Mouse (Mus musculus): ENCODE measurements at regions not wholly inside any gene's neighbourhood (a gene's known extent, or its start where the extent isn't known, plus 50 kb on each side); places are given as distances from the start of the nearest gene placed in this dataset.

GRCm38 (mm10) chr10:17403899-17404298 is 319.1 kb upstream of the Cited2 start:
- TF ChIP-seq EP300 (IDR thresholded peaks at IDR 0.05; ENCODE audit: insufficient read depth, low read depth, low read length): no peak
- TF ChIP-seq POLR2A (IDR thresholded peaks at IDR 0.05; ENCODE audit: insufficient read depth, low read length): no peak
- no peak for TF ChIP-seq CTCF (IDR thresholded peaks at IDR 0.05; ENCODE audit: low read depth, low read length)
- Histone ChIP-seq H3K9me3 (replicated peaks; ENCODE audit: control insufficient read depth, insufficient read depth, low read length, poor library complexity, severe bottlenecking) (no peaks in the 10 kb centered on the region), H3K4me3 (ENCODE audit: low read depth, low read length) (no peak overlapping the region), H3K27me3 (ENCODE audit: control insufficient read depth, insufficient read depth, low read length, poor library complexity, severe bottlenecking) (no peaks in the 10 kb centered on the region), H3K9ac (ENCODE audit: low read depth, poor library complexity, severe bottlenecking) (no peak overlapping the region), H3K36me3 (ENCODE audit: control insufficient read depth, insufficient read depth, low read length, poor library complexity, severe bottlenecking) (no peaks in the 10 kb centered on the region), H3K4me1 (ENCODE audit: control insufficient read depth, insufficient read depth, low read length) (no peaks in the 10 kb centered on the region), H3K27ac (ENCODE audit: insufficient read depth, low read length) (no peak overlapping the region)

- Histone ChIP-seq H3K27me3 (ENCODE audit: control insufficient read depth, insufficient read depth, low read length, poor library complexity, severe bottlenecking) (no peaks in the 10 kb centered on the region), H3K9me3 (replicated peaks; ENCODE audit: control insufficient read depth, insufficient read depth, low read length, poor library complexity, severe bottlenecking) (peaks cover 2% of the 10 kb centered on the region; the same call in 1 of the 2 replicates)
- TF ChIP-seq CTCF (IDR thresholded peaks at IDR 0.05; ENCODE audit: low read depth, low read length): no peak
- no peak for TF ChIP-seq POLR2A (IDR thresholded peaks at IDR 0.05; ENCODE audit: insufficient read depth, low read length)
- TF ChIP-seq EP300 (IDR thresholded peaks at IDR 0.05; ENCODE audit: insufficient read depth, low read depth, low read length): no peak
Observed at GRCm38 (mm10) chr10:17407854-17408606, 315.0 kb upstream of the Cited2 start.

GRCm38 (mm10) chr10:17408781-17409180 is 314.2 kb upstream of the Cited2 start:
- no peak overlapping the region for H3K4me3 ChIP-seq (ENCODE audit: low read depth, low read length)
- H3K9me3 ChIP-seq (replicated peaks; ENCODE audit: control insufficient read depth, insufficient read depth, low read length, poor library complexity, severe bottlenecking): peaks cover 2% of the 10 kb centered on the region; the same call in 1 of the 2 replicates
- no peak overlapping the region for H3K9ac ChIP-seq (ENCODE audit: low read depth, poor library complexity, severe bottlenecking)
- TF ChIP-seq EP300 (IDR thresholded peaks at IDR 0.05; ENCODE audit: insufficient read depth, low read depth, low read length) (no peak), POLR2A (IDR thresholded peaks at IDR 0.05; ENCODE audit: insufficient read depth, low read length) (no peak), CTCF (IDR thresholded peaks at IDR 0.05; ENCODE audit: low read depth, low read length) (no peak)
- no peaks in the 10 kb centered on the region for H3K36me3 ChIP-seq (ENCODE audit: control insufficient read depth, insufficient read depth, low read length, poor library complexity, severe bottlenecking)
- H3K27me3 ChIP-seq (ENCODE audit: control insufficient read depth, insufficient read depth, low read length, poor library complexity, severe bottlenecking): no peaks in the 10 kb centered on the region
- no peaks in the 10 kb centered on the region for H3K4me1 ChIP-seq (ENCODE audit: control insufficient read depth, insufficient read depth, low read length)
- H3K27ac ChIP-seq (ENCODE audit: insufficient read depth, low read length): no peak overlapping the region

More at GRCm38 (mm10) chr10:17407854-17408606, 315.0 kb upstream of the Cited2 start:
- H3K4me3 ChIP-seq (ENCODE audit: low read depth, low read length): no peak overlapping the region
- no peak overlapping the region for H3K9ac ChIP-seq (ENCODE audit: low read depth, poor library complexity, severe bottlenecking)
- no peaks in the 10 kb centered on the region for H3K4me1 ChIP-seq (ENCODE audit: control insufficient read depth, insufficient read depth, low read length)
- H3K27ac ChIP-seq (ENCODE audit: insufficient read depth, low read length): no peak overlapping the region
- H3K36me3 ChIP-seq (ENCODE audit: control insufficient read depth, insufficient read depth, low read length, poor library complexity, severe bottlenecking): no peaks in the 10 kb centered on the region

GRCm38 (mm10) chr10:17411300-17411987 is 311.6 kb upstream of the Cited2 start:
- H3K9me3 ChIP-seq (replicated peaks; ENCODE audit: control insufficient read depth, insufficient read depth, low read length, poor library complexity, severe bottlenecking): peaks cover 2% of the 10 kb centered on the region; the same call in 1 of the 2 replicates
- no peak for TF ChIP-seq POLR2A (IDR thresholded peaks at IDR 0.05; ENCODE audit: insufficient read depth, low read length)
- no peak for TF ChIP-seq EP300 (IDR thresholded peaks at IDR 0.05; ENCODE audit: insufficient read depth, low read depth, low read length)
- no peak for TF ChIP-seq CTCF (IDR thresholded peaks at IDR 0.05; ENCODE audit: low read depth, low read length)
- H3K27ac ChIP-seq (ENCODE audit: insufficient read depth, low read length): no peak overlapping the region
- no peaks in the 10 kb centered on the region for H3K27me3 ChIP-seq (ENCODE audit: control insufficient read depth, insufficient read depth, low read length, poor library complexity, severe bottlenecking)
- no peak overlapping the region for H3K9ac ChIP-seq (ENCODE audit: low read depth, poor library complexity, severe bottlenecking)
- no peak overlapping the region for H3K4me3 ChIP-seq (ENCODE audit: low read depth, low read length)
- no peaks in the 10 kb centered on the region for H3K4me1 ChIP-seq (ENCODE audit: control insufficient read depth, insufficient read depth, low read length)
- no peaks in the 10 kb centered on the region for H3K36me3 ChIP-seq (ENCODE audit: control insufficient read depth, insufficient read depth, low read length, poor library complexity, severe bottlenecking)

- H3K27ac ChIP-seq (ENCODE audit: insufficient read depth, low read length): no peak overlapping the region
- H3K27me3 ChIP-seq (ENCODE audit: control insufficient read depth, insufficient read depth, low read length, poor library complexity, severe bottlenecking): no peaks in the 10 kb centered on the region
- no peak for TF ChIP-seq POLR2A (IDR thresholded peaks at IDR 0.05; ENCODE audit: insufficient read depth, low read length)
- no peak for TF ChIP-seq CTCF (IDR thresholded peaks at IDR 0.05; ENCODE audit: low read depth, low read length)
- TF ChIP-seq EP300 (IDR thresholded peaks at IDR 0.05; ENCODE audit: insufficient read depth, low read depth, low read length): no peak
- no peaks in the 10 kb centered on the region for H3K4me1 ChIP-seq (ENCODE audit: control insufficient read depth, insufficient read depth, low read length)
- no peak overlapping the region for H3K4me3 ChIP-seq (ENCODE audit: low read depth, low read length)
- no peak overlapping the region for H3K9ac ChIP-seq (ENCODE audit: low read depth, poor library complexity, severe bottlenecking)
- H3K36me3 ChIP-seq (ENCODE audit: control insufficient read depth, insufficient read depth, low read length, poor library complexity, severe bottlenecking): no peaks in the 10 kb centered on the region
- H3K9me3 ChIP-seq (replicated peaks; ENCODE audit: control insufficient read depth, insufficient read depth, low read length, poor library complexity, severe bottlenecking): peaks cover 2% of the 10 kb centered on the region; the same call in 1 of the 2 replicates
Observed at GRCm38 (mm10) chr10:17415112-17415511, 307.9 kb upstream of the Cited2 start.

GRCm38 (mm10) chr10:17416121-17416520 is 306.9 kb upstream of the Cited2 start:
- no peak overlapping the region for H3K4me3 ChIP-seq (ENCODE audit: low read depth, low read length)
- H3K36me3 ChIP-seq (ENCODE audit: control insufficient read depth, insufficient read depth, low read length, poor library complexity, severe bottlenecking): no peaks in the 10 kb centered on the region
- peaks cover 2% of the 10 kb centered on the region; the same call in 1 of the 2 replicates for H3K9me3 ChIP-seq (replicated peaks; ENCODE audit: control insufficient read depth, insufficient read depth, low read length, poor library complexity, severe bottlenecking)
- no peaks in the 10 kb centered on the region for H3K4me1 ChIP-seq (ENCODE audit: control insufficient read depth, insufficient read depth, low read length)
- no peak overlapping the region for H3K27ac ChIP-seq (ENCODE audit: insufficient read depth, low read length)
- H3K27me3 ChIP-seq (ENCODE audit: control insufficient read depth, insufficient read depth, low read length, poor library complexity, severe bottlenecking): no peaks in the 10 kb centered on the region
- no peak overlapping the region for H3K9ac ChIP-seq (ENCODE audit: low read depth, poor library complexity, severe bottlenecking)
- TF ChIP-seq CTCF (IDR thresholded peaks at IDR 0.05; ENCODE audit: low read depth, low read length) (no peak), EP300 (IDR thresholded peaks at IDR 0.05; ENCODE audit: insufficient read depth, low read depth, low read length) (no peak), POLR2A (IDR thresholded peaks at IDR 0.05; ENCODE audit: insufficient read depth, low read length) (no peak)

Data from ES-Bruce4 (cell line).